Mouse (Mus musculus): ENCODE measurements around the gene Elk3. TPM values are rescaled to one million over a fixed set of nuclear protein-coding genes. Genes with fewer than 3 reads are reported as not detected.

Elk3 gene
- 3.9 and 4.3 TPM in 2 replicates for polyA plus RNA-seq (2012; rRNA removed)

GRCm38 (mm10) chr10:93310721-93311411, at the start of gene Elk3:
TSS of gene Elk3 (minus strand) at chr10:93311135.

Other genes with a start within 250 kb of the Elk3 start
- 0.02 and 0.12 TPM in 2 replicates for gene Cfap54, start 229.5 kb downstream of the Elk3 start, polyA plus RNA-seq (2012; rRNA removed)
- gene Cdk17, start 150.3 kb downstream of the Elk3 start, polyA plus RNA-seq (2012; rRNA removed), result 10.2 and 11.8 TPM in 2 replicates
- 38.6 and 46.2 TPM in 2 replicates for gene Lta4h, start 142.3 kb upstream of the Elk3 start, polyA plus RNA-seq (2012; rRNA removed)
- gene Hal, start 177.6 kb upstream of the Elk3 start, polyA plus RNA-seq (2012; rRNA removed), result 1.5 and 1.9 TPM in 2 replicates
- 4.8 and 5.3 TPM in 2 replicates for gene Amdhd1, start 228.9 kb upstream of the Elk3 start, polyA plus RNA-seq (2012; rRNA removed)
- gene Ccdc38, start 229.5 kb upstream of the Elk3 start, polyA plus RNA-seq (2012; rRNA removed), result 0.01 TPM in 1 of 2 replicates, not detected in the other